Mouse (Mus musculus): ENCODE measurements around the gene Cyp4f37.
A peak's percentile ranks its signal among the peaks of the same experiment; 100 is the strongest.
"Not testable (repeated sequence)": the region's sequence is repeated elsewhere in the genome, so short reads cannot be mapped to it uniquely, and the experiment has no call there.

Cyp4f37 gene

GRCm38 (mm10) chr17:32621018-32621417, at the start of gene Cyp4f37:
Gene Cyp4f37, plus strand, starts transcription at chr17:32621309.
- not testable (repeated sequence) for DNase-seq (ENCODE audit: low read depth, low spot score)

DNA sequence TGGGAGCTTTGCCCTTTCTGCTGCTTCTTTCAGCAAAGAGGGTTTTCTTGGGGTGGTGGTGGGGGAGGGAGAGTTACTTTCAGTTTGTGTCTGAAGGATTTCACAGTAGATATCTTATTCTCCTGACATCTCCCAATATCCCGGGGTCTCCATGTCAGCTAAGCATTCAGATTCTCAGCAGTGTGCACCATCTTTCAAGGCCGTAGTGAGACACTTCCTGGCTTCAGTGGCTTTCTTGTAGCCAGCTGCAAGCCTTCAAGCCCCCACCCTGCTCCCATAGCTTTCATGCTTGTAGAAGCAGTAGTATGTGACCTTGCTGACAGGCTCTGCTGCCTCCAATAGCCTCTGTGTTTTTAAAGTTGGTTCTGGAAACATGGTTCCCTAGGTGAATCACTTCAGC, 47.8 kb upstream of the Cyp4f37 start:
- not testable (repeated sequence) for DNase-seq (ENCODE audit: low read depth, low spot score)

- DNase-seq (ENCODE audit: low read depth, low spot score), result no peak
These were observed 43.5 kb upstream of the Cyp4f37 start for GRCm38 (mm10) chr17:32577496-32578186.

- peak; percentile 37 for DNase-seq (ENCODE audit: low read depth, low spot score)
These were observed 24.6 kb upstream of the Cyp4f37 start for GRCm38 (mm10) chr17:32596494-32596893.

- no peak for DNase-seq (ENCODE audit: low read depth, low spot score)
These were observed 13.1 kb upstream of the Cyp4f37 start for GRCm38 (mm10) chr17:32608055-32608454.

DNA sequence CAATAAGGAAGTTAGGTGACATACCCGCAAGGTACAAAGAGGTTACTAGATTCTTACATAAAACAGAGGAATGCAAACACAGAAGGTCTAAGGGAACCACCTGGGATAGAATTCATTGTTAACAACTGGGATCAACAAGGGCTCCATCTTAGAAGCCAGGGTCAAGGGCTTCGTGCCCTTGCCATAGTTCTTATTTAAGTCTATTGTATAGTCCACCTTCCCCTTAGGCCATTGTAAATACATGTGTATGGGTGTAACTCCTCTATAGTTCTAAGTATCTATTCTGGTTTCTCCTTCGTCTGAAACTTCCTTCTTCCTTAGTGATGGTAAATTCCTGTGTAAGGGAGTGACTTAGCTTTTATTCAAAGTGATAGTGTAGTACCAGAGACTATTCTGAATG, 10.9 kb upstream of the Cyp4f37 start:
- DNase-seq (ENCODE audit: low read depth, low spot score), result peak; percentile 79

GRCm38 (mm10) chr17:32610896-32611295, 10.2 kb upstream of the Cyp4f37 start:
- peak; percentile 59 for DNase-seq (ENCODE audit: low read depth, low spot score)

GRCm38 (mm10) chr17:32612417-32612816, 8.7 kb upstream of the Cyp4f37 start:
- no peak for DNase-seq (ENCODE audit: low read depth, low spot score)

- DNase-seq (ENCODE audit: low read depth, low spot score), result peak; percentile 8
These were observed 3.9 kb upstream of the Cyp4f37 start for GRCm38 (mm10) chr17:32617252-32617651.

DNA sequence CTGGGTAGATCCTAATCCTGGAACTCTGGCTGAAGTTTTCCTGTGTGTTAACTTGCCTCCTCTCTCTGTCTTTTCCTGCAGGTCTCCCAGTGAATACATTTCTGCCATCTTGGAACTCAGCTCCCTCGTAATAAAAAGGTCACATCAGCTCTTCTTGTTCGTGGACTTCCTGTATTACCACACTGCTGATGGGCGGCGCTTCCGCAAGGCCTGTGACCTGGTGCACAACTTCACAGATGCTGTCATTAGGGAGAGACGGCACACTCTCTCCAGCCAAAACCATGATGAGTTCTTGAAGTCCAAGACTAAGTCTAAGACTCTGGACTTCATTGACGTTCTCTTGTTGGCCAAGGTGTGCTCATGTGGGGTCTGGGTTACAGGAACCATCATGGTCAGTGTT, 8.6 kb downstream of the Cyp4f37 start:
- DNase-seq (ENCODE audit: low read depth, low spot score), result not testable (repeated sequence)

DNA sequence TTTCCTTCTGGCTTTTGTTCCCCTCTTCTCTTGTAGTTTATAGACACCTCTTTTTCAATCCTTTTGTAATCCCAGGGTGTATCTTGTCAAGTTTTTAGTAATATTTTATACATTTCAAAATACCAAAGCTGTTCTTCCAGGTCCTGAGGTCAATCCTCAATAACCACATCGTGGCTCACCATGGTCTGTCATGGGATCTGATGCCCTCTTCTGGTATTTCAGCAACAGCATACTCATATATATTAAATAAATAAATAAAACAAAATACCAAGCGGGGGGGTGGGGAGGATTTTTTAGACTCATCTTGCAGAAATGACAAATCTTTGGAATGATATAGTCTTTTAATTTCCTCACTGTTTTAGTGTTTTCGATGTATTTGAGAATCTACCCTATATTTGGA, 10.8 kb downstream of the Cyp4f37 start:
- DNase-seq (ENCODE audit: low read depth, low spot score), result no peak

- not testable (repeated sequence) for DNase-seq (ENCODE audit: low read depth, low spot score)
These were observed 13.3 kb downstream of the Cyp4f37 start for GRCm38 (mm10) chr17:32634242-32634971.

GRCm38 (mm10) chr17:32634972-32635314, 13.8 kb downstream of the Cyp4f37 start:
- DNase-seq (ENCODE audit: low read depth, low spot score), result peak; percentile 97

DNA sequence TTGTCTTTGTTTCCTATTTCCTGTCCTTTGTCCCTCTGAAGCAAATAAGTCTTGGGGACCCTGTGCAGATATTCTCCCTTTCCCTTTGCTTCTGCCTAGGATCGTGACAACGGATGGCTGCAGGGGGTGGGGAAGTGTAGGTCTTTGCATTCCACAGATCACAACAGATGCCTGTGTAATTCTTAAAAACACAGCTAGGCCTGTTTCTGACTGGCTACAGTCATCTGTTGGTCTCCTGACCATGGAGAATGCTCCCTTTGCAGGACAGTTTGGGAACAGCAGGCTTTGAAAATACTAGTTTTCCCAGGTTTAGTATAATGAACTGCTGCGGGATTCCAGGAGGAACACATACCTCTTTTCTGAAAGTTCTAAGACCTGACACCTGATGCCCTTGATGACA, 15.2 kb downstream of the Cyp4f37 start:
- DNase-seq (ENCODE audit: low read depth, low spot score), result peak; percentile 57

DNA sequence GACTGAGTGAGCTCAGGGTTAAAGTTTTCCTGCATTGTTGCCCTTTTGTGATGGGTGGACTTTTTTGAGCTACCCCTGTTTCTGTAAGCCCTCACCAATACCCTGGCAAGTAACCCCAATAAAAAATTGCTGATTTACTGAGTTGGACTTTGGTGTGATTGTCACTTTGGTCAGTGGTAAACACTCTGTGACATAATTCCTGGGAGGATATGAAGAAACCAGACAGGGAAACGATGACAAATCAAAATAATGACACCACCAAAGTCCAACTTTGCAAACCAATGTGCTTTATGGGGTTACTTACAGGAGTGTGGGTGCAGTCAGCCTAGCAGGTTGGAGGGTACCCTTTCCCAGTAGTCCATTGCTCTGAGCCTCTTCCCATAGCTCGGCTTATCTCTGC, 16.0 kb downstream of the Cyp4f37 start:
- DNase-seq (ENCODE audit: low read depth, low spot score), result no peak

DNA sequence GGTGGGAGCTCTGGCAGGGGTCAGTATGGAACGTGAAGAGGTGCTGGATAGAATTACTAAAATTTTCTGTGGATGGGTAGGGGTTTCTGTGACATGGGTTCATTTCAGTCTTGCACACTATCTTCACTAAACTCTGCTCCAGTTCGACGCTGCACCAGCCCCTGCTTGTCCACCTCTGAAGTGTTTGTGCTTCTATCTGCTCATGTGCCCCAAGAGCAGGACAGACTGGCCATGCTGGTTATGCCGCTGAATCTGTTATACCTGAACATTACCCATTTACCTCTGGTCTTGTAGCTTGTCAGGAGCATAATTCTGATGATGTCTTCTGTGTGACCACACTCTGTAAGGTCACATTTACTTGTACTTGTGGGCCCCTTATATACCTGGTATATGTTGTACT, 25.5 kb downstream of the Cyp4f37 start:
- DNase-seq (ENCODE audit: low read depth, low spot score), result no peak

GRCm38 (mm10) chr17:32653860-32654259, 32.8 kb downstream of the Cyp4f37 start:
- no peak for DNase-seq (ENCODE audit: low read depth, low spot score)

- no peak for DNase-seq (ENCODE audit: low read depth, low spot score)
These were observed 35.9 kb downstream of the Cyp4f37 start for GRCm38 (mm10) chr17:32657041-32657440.

DNA sequence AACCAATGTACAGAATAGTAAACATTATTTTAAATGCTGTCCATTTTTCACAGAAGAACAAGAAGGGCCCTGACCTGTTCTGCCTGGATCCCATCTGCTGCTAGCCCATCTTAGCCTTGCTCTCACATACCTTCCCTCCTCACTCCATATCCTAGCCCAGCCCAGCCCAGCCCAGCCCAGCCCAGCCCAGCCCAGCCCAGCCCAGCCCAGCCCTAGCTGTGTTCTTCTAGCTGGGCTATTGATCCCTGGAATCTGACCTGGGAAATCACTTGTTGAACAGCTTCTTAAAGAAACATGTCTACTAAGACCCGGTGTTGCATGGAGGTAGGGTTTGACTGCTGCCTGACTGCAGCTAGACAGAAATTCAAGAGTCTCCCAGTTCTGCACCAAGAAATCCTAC, 37.1 kb downstream of the Cyp4f37 start:
- no peak for DNase-seq (ENCODE audit: low read depth, low spot score)

GRCm38 (mm10) chr17:32658712-32659111, 37.6 kb downstream of the Cyp4f37 start, which contains the start of gene Cyp4f40:
Gene Cyp4f40, plus strand, starts transcription at chr17:32658900.
- DNase-seq (ENCODE audit: low read depth, low spot score), result no peak

DNA sequence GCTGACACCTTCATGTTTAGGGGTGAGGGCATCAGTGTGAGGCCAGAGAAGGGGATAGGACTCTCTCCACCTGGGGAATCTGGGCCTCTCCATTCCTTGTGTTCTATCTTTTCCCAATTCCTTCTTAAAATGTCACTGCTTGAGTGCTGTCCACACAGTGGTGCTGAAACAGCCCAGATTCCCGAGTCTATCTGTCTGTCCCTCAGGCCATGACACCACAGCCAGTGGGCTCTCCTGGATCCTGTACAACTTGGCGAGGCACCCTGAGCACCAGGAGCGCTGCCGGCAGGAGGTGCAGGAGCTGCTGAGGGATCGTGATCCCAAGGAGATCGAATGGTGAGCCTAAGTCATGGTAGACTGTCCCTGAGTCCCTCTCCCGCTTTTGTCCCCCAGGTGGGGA, 52.9 kb downstream of the Cyp4f37 start:
- DNase-seq (ENCODE audit: low read depth, low spot score), result peak; percentile 27

DNA sequence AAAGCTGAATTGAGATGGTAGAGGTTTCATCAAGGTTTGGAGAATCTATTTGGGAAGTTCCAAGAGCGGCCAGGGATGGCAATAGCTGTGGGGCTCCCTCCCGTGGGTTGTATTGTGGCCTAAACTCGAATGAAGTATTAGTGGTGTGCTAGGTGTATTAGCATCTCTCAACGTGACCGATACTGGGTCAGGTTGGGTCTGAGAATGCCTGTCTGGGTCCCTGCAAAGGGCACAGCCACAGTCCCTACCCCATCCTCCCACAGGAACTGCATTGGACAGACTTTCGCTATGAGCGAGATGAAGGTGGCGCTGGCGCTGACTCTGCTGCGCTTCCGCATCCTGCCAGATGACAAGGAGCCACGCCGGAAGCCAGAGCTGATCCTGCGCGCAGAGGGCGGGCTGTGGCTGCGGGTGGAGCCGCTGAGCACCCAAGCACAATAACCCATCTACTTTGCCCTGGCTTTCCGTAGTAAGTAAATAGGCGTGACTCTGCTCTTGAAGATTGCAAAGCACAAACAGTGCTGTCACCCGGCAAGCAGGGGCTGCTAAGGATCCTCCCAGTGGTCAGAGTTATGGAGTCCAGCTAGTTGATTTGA, 55.0 kb downstream of the Cyp4f37 start:
- DNase-seq (ENCODE audit: low read depth, low spot score), result peak; percentile 77

DNA sequence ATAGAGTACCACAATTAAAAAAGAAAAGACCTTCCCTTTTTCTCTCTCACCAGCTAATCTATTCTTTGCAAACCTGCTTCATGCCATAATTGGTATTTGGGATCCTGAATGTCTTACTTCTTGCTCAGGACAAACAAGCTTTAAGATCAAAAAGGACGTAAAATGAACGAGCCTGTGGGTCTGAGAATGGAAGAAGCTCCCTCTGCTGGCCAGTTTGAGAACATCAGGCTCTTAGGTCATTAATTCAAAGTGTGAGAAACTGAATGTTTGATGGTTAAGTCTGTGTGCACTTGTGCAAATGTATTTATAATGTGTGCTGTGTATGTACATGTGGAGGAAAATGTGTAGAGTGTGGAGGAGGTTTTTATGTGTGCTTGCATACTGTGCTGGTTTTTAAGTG, 59.3 kb downstream of the Cyp4f37 start:
- DNase-seq (ENCODE audit: low read depth, low spot score), result peak; percentile 75
